Mouse (Mus musculus): Measurements from ENCODE around the gene Shisal1. TPM values are rescaled to one million over a fixed set of nuclear protein-coding genes. Genes with fewer than 3 reads are reported as not detected.

The Shisal1 gene
- total and polyA plus RNA-seq, 3 experiments: 0.05 TPM; not detected in 2

- peaks cover 84% of the 10 kb centered on the region for H3K9me3 ChIP-seq (replicated peaks)
- H3K4me3 ChIP-seq (ENCODE audit: low read depth, low read length): no peak overlapping the region
- H3K27me3 ChIP-seq (ENCODE audit: insufficient read depth, low read length): no peaks in the 10 kb centered on the region
- no peak for ATAC-seq (ENCODE audit: extremely low read depth, insufficient number of reproducible peaks, low FRiP score, poor library complexity, severe bottlenecking)
- no peak for TF ChIP-seq GATA2 (IDR thresholded peaks at IDR 0.05; ENCODE audit: borderline replicate concordance, low read depth, low read length)
- TF ChIP-seq GATA1 (IDR thresholded peaks at IDR 0.05; ENCODE audit: borderline replicate concordance, low read length): no peak
- no peak for TF ChIP-seq POLR2AphosphoS5 (IDR thresholded peaks at IDR 0.05; ENCODE audit: insufficient replicate concordance, low read depth, low read length)
- no peak for TF ChIP-seq TAL1 (conservative IDR thresholded peaks at IDR 0.05; ENCODE audit: low read depth, low read length)
- TF ChIP-seq CTCF (IDR thresholded peaks at IDR 0.05; ENCODE audit: low read depth, low read length): no peak
- no peaks in the 10 kb centered on the region for H3K36me3 ChIP-seq (replicated peaks)
- no peak for DNase-seq (ENCODE audit: low spot score)
- no peaks in the 10 kb centered on the region for H3K4me1 ChIP-seq (ENCODE audit: insufficient read depth, low read depth, low read length)
Observed at GRCm38 (mm10) chr15:84355081-84355480, 91.8 kb downstream of the Shisal1 start.

- Histone ChIP-seq H3K4me1 (ENCODE audit: insufficient read depth, low read depth, low read length) (no peaks in the 10 kb centered on the region), H3K36me3 (replicated peaks) (no peaks in the 10 kb centered on the region), H3K9me3 (replicated peaks) (peaks cover 84% of the 10 kb centered on the region), H3K27me3 (ENCODE audit: insufficient read depth, low read length) (no peaks in the 10 kb centered on the region), H3K4me3 (ENCODE audit: low read depth, low read length) (no peak overlapping the region; the same call in 1 of the 2 replicates)
- ATAC-seq (ENCODE audit: extremely low read depth, insufficient number of reproducible peaks, low FRiP score, poor library complexity, severe bottlenecking) (no peak), DNase-seq (ENCODE audit: low spot score) (no peak)
- TF ChIP-seq GATA2 (IDR thresholded peaks at IDR 0.05; ENCODE audit: borderline replicate concordance, low read depth, low read length) (no peak), CTCF (IDR thresholded peaks at IDR 0.05; ENCODE audit: low read depth, low read length) (no peak), POLR2AphosphoS5 (IDR thresholded peaks at IDR 0.05; ENCODE audit: insufficient replicate concordance, low read depth, low read length) (no peak), GATA1 (IDR thresholded peaks at IDR 0.05; ENCODE audit: borderline replicate concordance, low read length) (no peak), TAL1 (conservative IDR thresholded peaks at IDR 0.05; ENCODE audit: low read depth, low read length) (no peak)
Observed at GRCm38 (mm10) chr15:84351915-84352844, 94.7 kb downstream of the Shisal1 start.

GRCm38 (mm10) chr15:84351342-84351741 lies 95.6 kb downstream of the Shisal1 start:
- H3K4me1 ChIP-seq (ENCODE audit: insufficient read depth, low read depth, low read length): no peaks in the 10 kb centered on the region
- no peaks in the 10 kb centered on the region for H3K27me3 ChIP-seq (ENCODE audit: insufficient read depth, low read length)
- ATAC-seq (ENCODE audit: extremely low read depth, insufficient number of reproducible peaks, low FRiP score, poor library complexity, severe bottlenecking) (no peak), DNase-seq (ENCODE audit: low spot score) (no peak)
- TF ChIP-seq GATA1 (IDR thresholded peaks at IDR 0.05; ENCODE audit: borderline replicate concordance, low read length) (no peak), TAL1 (conservative IDR thresholded peaks at IDR 0.05; ENCODE audit: low read depth, low read length) (no peak), POLR2AphosphoS5 (IDR thresholded peaks at IDR 0.05; ENCODE audit: insufficient replicate concordance, low read depth, low read length) (no peak), CTCF (IDR thresholded peaks at IDR 0.05; ENCODE audit: low read depth, low read length) (no peak)
- H3K4me3 ChIP-seq (ENCODE audit: low read depth, low read length): no peak overlapping the region
- H3K36me3 ChIP-seq (replicated peaks): no peaks in the 10 kb centered on the region
- peaks cover 83% of the 10 kb centered on the region for H3K9me3 ChIP-seq (replicated peaks)

- Histone ChIP-seq H3K27me3 (ENCODE audit: insufficient read depth, low read length) (no peaks in the 10 kb centered on the region), H3K4me3 (ENCODE audit: low read depth, low read length) (no peak overlapping the region), H3K9me3 (replicated peaks) (peaks cover 82% of the 10 kb centered on the region), H3K4me1 (ENCODE audit: insufficient read depth, low read depth, low read length) (no peaks in the 10 kb centered on the region), H3K36me3 (replicated peaks) (no peaks in the 10 kb centered on the region)
- ATAC-seq (ENCODE audit: extremely low read depth, insufficient number of reproducible peaks, low FRiP score, poor library complexity, severe bottlenecking) (no peak), DNase-seq (ENCODE audit: low spot score) (no peak)
- TF ChIP-seq TAL1 (conservative IDR thresholded peaks at IDR 0.05; ENCODE audit: low read depth, low read length) (no peak), GATA2 (IDR thresholded peaks at IDR 0.05; ENCODE audit: borderline replicate concordance, low read depth, low read length) (no peak), GATA1 (IDR thresholded peaks at IDR 0.05; ENCODE audit: borderline replicate concordance, low read length) (no peak), CTCF (IDR thresholded peaks at IDR 0.05; ENCODE audit: low read depth, low read length) (no peak), POLR2AphosphoS5 (IDR thresholded peaks at IDR 0.05; ENCODE audit: insufficient replicate concordance, low read depth, low read length) (no peak)
Observed at GRCm38 (mm10) chr15:84349915-84350738, 96.8 kb downstream of the Shisal1 start.

GRCm38 (mm10) chr15:84348769-84349168 lies 98.1 kb downstream of the Shisal1 start:
- TF ChIP-seq TAL1 (conservative IDR thresholded peaks at IDR 0.05; ENCODE audit: low read depth, low read length): no peak
- no peak for TF ChIP-seq GATA2 (IDR thresholded peaks at IDR 0.05; ENCODE audit: borderline replicate concordance, low read depth, low read length)
- no peak for TF ChIP-seq GATA1 (IDR thresholded peaks at IDR 0.05; ENCODE audit: borderline replicate concordance, low read length)
- TF ChIP-seq CTCF (IDR thresholded peaks at IDR 0.05; ENCODE audit: low read depth, low read length): no peak
- no peak for TF ChIP-seq POLR2AphosphoS5 (IDR thresholded peaks at IDR 0.05; ENCODE audit: insufficient replicate concordance, low read depth, low read length)
- ATAC-seq (ENCODE audit: extremely low read depth, insufficient number of reproducible peaks, low FRiP score, poor library complexity, severe bottlenecking) (no peak), DNase-seq (ENCODE audit: low spot score) (no peak)
- Histone ChIP-seq H3K27me3 (ENCODE audit: insufficient read depth, low read length) (no peaks in the 10 kb centered on the region), H3K4me1 (ENCODE audit: insufficient read depth, low read depth, low read length) (no peaks in the 10 kb centered on the region), H3K36me3 (replicated peaks) (no peaks in the 10 kb centered on the region), H3K9me3 (replicated peaks) (peaks cover 76% of the 10 kb centered on the region), H3K4me3 (ENCODE audit: low read depth, low read length) (no peak overlapping the region)

GRCm38 (mm10) chr15:84340926-84341325 lies 106.0 kb downstream of the Shisal1 start:
- no peak for DNase-seq (ENCODE audit: low spot score)
- Histone ChIP-seq H3K9me3 (replicated peaks) (peaks cover 83% of the 10 kb centered on the region), H3K27me3 (ENCODE audit: insufficient read depth, low read length) (no peaks in the 10 kb centered on the region), H3K36me3 (replicated peaks) (no peaks in the 10 kb centered on the region), H3K4me3 (ENCODE audit: low read depth, low read length) (no peak overlapping the region), H3K4me1 (ENCODE audit: insufficient read depth, low read depth, low read length) (no peaks in the 10 kb centered on the region)
- TF ChIP-seq GATA2 (IDR thresholded peaks at IDR 0.05; ENCODE audit: borderline replicate concordance, low read depth, low read length): no peak
- no peak for ATAC-seq (ENCODE audit: extremely low read depth, insufficient number of reproducible peaks, low FRiP score, poor library complexity, severe bottlenecking)
